Mouse (Mus musculus): ENCODE data around the gene Krt87.

- TF ChIP-seq CTCF (IDR thresholded peaks at IDR 0.05; ENCODE audit: low read depth, low read length) (no peak), GATA2 (IDR thresholded peaks at IDR 0.05; ENCODE audit: borderline replicate concordance, low read depth, low read length) (no peak), GATA1 (IDR thresholded peaks at IDR 0.05; ENCODE audit: borderline replicate concordance, low read length) (no peak), TAL1 (conservative IDR thresholded peaks at IDR 0.05; ENCODE audit: low read depth, low read length) (no peak)
Measured at GRCm38 (mm10) chr15:101413916-101414635, 24.5 kb downstream of the Krt87 start.
